Mouse (Mus musculus): ENCODE measurements around the gene Kdelr1.
"Not testable (repeated sequence)": the region's sequence is repeated elsewhere in the genome, so short reads cannot be mapped to it uniquely, and the experiment has no call there.

Kdelr1 gene

GRCm38 (mm10) chr7:45870282-45871058, 2.1 kb upstream of the Kdelr1 start:
- DNase-seq (ENCODE audit: low spot score in 2 of 2): no peak

GRCm38 (mm10) chr7:45873061-45873947, 732 bp downstream of the Kdelr1 start:
- DNase-seq (ENCODE audit: low spot score in 2 of 2): peak in 1 of 2 experiments; percentile 22

- DNase-seq (ENCODE audit: low spot score in 2 of 2): no peak
Observed at GRCm38 (mm10) chr7:45876895-45877294, 4.3 kb downstream of the Kdelr1 start.

GRCm38 (mm10) chr7:45878278-45878677, 5.7 kb downstream of the Kdelr1 start, which contains the start of gene Grin2d:
TSS of gene Grin2d (minus strand) at chr7:45878378.
- DNase-seq (ENCODE audit: low spot score in 2 of 2): not testable (repeated sequence)

- no peak for DNase-seq (ENCODE audit: low spot score in 2 of 2)
Observed at GRCm38 (mm10) chr7:45880531-45880930, 8.0 kb downstream of the Kdelr1 start.

GRCm38 (mm10) chr7:45881011-45881410, 8.4 kb downstream of the Kdelr1 start:
- DNase-seq (ENCODE audit: low spot score in 2 of 2): no peak

GRCm38 (mm10) chr7:45887246-45887645, 14.7 kb downstream of the Kdelr1 start:
- no peak for DNase-seq (ENCODE audit: low spot score in 2 of 2)

GRCm38 (mm10) chr7:45892651-45893050, 20.1 kb downstream of the Kdelr1 start:
- no peak for DNase-seq (ENCODE audit: low spot score in 2 of 2)

- no peak for DNase-seq (ENCODE audit: low spot score in 2 of 2)
Observed at GRCm38 (mm10) chr7:45895931-45896516, 23.5 kb downstream of the Kdelr1 start.

GRCm38 (mm10) chr7:45896517-45897257, 24.1 kb downstream of the Kdelr1 start, which contains the start of the genes Syngr4 and Tmem143:
TSS of gene Syngr4 (minus strand) at chr7:45896714.
TSS of gene Tmem143 (plus strand) at chr7:45896941.
- DNase-seq (ENCODE audit: low spot score in 2 of 2): peak; percentile 95 to 96

- peak in 1 of 2 experiments; percentile 54 for DNase-seq (ENCODE audit: low spot score in 2 of 2)
Observed at GRCm38 (mm10) chr7:45897258-45897757, 24.7 kb downstream of the Kdelr1 start.

GRCm38 (mm10) chr7:45898125-45898524, 25.6 kb downstream of the Kdelr1 start:
- not testable (repeated sequence) for DNase-seq (ENCODE audit: low spot score in 2 of 2)

- DNase-seq (ENCODE audit: low spot score in 2 of 2): no peak
Observed at GRCm38 (mm10) chr7:45901562-45901961, 29.0 kb downstream of the Kdelr1 start.

GRCm38 (mm10) chr7:45902481-45903002, 30.0 kb downstream of the Kdelr1 start:
- no peak for DNase-seq (ENCODE audit: low spot score in 2 of 2)

GRCm38 (mm10) chr7:45906622-45907021, 34.0 kb downstream of the Kdelr1 start:
- DNase-seq (ENCODE audit: low spot score in 2 of 2): no peak

- no peak for DNase-seq (ENCODE audit: low spot score in 2 of 2)
Observed at GRCm38 (mm10) chr7:45908384-45908783, 35.8 kb downstream of the Kdelr1 start.

- no peak for DNase-seq (ENCODE audit: low spot score in 2 of 2)
Observed at GRCm38 (mm10) chr7:45909145-45909544, 36.6 kb downstream of the Kdelr1 start.

GRCm38 (mm10) chr7:45914067-45914466, 41.5 kb downstream of the Kdelr1 start:
- DNase-seq (ENCODE audit: low spot score in 2 of 2): no peak

- no peak for DNase-seq (ENCODE audit: low spot score in 2 of 2)
Observed at GRCm38 (mm10) chr7:45915011-45915410, 42.4 kb downstream of the Kdelr1 start.

GRCm38 (mm10) chr7:45916056-45917003, 43.8 kb downstream of the Kdelr1 start:
- peak; percentile 67 to 69 for DNase-seq (ENCODE audit: low spot score in 2 of 2)

Measured in right cerebral cortex, postnatal 36 days (tissue).